Mouse (Mus musculus): Measurements from ENCODE around the gene Olfr46.
"Not testable (repeated sequence)": the region's sequence is repeated elsewhere in the genome, so short reads cannot be mapped to it uniquely, and the experiment has no call there.

The Olfr46 gene

DNA sequence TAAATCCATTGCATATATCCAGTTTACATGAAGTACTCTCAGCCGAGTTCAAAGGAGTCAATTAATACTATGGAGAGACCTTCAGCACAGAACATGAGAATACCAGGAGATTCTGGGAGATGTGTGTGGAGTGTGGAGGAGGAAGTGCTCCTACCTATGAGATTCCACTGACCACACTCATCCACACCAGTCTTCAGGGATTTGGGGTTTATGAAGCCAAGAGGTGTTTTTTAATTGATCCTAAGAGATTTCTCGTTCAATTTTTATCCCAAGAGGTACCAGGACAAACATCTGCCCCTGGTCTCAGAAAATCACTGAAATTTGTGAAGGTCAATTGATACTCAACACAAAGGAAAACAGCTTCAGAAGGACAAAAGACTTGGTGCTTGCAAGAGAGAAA lies at the start of gene Olfr46:
TSS of gene Olfr46 (plus strand) at position 301 of the 400 bp plus-strand sequence.
- not testable (repeated sequence) for DNase-seq (ENCODE audit: low spot score)

DNA sequence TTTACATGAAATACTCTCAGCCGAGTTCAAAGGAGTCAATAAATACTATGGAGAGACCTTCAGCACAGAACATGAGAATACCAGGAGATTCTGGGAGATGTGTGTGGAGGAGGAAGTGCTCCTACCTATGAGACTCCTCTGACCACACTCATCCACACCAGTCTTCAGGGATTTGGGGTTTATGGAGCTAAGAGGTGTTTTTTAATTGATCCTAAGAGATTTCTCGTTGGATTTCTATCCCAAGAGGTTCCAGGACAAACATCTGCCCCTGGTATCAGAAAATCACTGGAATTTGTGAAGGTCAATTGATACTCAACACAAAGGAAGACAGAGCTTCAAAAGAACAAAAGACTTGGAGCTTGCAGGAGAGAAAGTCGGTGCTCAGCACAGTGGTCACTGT lies 33.5 kb upstream of the Olfr46 start, which contains the start of gene Olfr538:
TSS of gene Olfr538 (plus strand) at position 301 of the 400 bp plus-strand sequence.
- DNase-seq (ENCODE audit: low spot score) = no peak

DNA sequence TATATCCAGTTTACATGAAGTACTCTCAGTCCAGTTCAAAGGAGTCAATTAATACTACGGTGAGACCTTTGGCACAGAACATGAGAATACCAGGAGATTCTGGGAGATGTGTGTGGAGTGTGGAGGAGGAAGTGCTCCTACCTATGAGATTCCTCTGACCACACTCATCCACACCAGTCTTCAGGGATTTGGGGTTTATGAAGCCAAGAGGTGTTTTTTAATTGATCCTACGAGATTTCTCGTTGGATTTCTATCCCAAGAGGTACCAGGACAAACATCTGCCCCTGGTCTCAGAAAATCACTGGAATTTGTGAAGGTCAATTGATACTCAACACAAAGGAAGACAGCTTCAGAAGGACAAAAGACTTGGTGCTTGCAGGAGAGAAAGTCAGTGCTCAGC lies 27.6 kb downstream of the Olfr46 start, which contains the start of gene Olfr61:
TSS of gene Olfr61 (plus strand) at position 301 of the 400 bp plus-strand sequence.
- DNase-seq (ENCODE audit: low spot score) = not testable (repeated sequence)

DNA sequence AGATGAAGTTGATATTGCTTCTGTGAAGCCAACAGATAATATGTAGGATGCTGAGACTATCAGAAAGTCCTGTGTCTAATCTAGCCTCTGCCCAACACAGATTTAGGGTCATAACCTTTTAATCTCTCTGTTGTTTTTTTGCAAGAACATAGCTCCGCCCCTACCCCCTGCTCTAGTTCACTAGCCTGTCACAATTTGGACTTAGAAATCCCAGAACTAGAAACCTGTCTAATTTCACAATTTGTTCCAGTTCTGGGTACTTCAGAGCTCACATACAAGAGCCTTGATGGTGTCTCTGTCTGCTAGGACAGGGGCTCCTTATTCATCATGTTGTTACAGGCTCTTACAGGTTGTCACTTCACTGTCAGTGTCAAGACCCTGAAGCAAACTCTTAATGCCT lies 29.5 kb downstream of the Olfr46 start:
- no peak for DNase-seq (ENCODE audit: low spot score)

DNA sequence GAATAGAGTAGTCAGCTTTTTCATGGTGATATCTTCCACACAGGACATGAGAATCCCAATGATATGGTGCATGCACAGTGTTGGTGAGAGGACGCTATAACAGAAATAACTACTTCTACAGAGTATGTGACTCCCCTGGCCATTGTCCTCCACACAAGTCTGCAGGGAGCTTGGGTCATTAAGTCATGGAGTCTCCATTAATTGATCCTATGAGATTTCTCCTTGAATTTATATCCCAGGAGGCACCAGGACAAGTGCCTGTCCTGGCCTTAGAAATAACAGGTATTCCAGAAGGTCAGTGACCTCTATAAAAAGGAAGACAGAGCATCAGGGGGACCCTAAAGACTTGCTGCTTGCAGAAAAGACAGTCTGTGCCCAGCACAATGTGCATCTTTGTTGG lies 45.1 kb downstream of the Olfr46 start, which contains the start of gene Olfr53:
TSS of gene Olfr53 (plus strand) at position 301 of the 400 bp plus-strand sequence.
- no peak for DNase-seq (ENCODE audit: low spot score)

DNA sequence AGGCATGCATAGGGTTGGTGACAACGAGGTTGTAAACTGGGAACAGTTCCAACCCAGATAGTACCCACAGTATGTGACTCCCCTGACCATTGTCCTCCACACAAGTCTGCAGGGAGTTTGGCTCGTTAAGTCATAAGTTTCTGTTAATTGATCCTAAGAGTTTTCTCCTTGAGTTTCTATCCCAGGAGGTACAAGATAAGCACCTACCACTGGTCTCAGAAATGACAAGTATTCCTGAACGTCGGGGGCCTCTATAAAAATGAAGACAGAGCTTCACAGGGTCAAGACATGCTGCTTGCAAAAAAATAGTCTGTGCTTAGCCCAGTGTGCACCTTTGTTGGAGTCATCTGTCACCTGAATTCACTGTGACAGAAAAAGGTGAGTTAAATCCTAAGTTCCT lies 58.6 kb downstream of the Olfr46 start, which contains the start of gene Olfr539:
TSS of gene Olfr539 (plus strand) at position 301 of the 400 bp plus-strand sequence.
- DNase-seq (ENCODE audit: low spot score) = no peak

Data from testis, postnatal 14 days (tissue).